Mouse (Mus musculus) liver, embryonic 18 days (tissue): ENCODE measurements around the gene Srsf11. TPM values are rescaled to one million over a fixed set of nuclear protein-coding genes. Genes with fewer than 3 reads are reported as not detected.

Source experiments
- polyA plus RNA-seq: library from polyadenylated mRNA; depleted of rRNA; stranded (reverse); fragments of >200 nt; gene quantifications from 2 replicates; pipeline ENCODE4 v1.2.3, GENCODE M21; 2012; rRNA removed

Gene Srsf11
- polyA plus RNA-seq, result 107 and 126 TPM in 2 replicates

GRCm38 (mm10) chr3:158036329-158036988 is at the start of gene Srsf11, which contains the start of gene Lrrc40:
Gene Srsf11, minus strand, starts transcription at chr3:158036639.
Gene Lrrc40, plus strand, starts transcription at chr3:158036662.

Other genes with a start within 250 kb of the Srsf11 start
- gene Cth, start 111.6 kb downstream of the Srsf11 start, polyA plus RNA-seq, result 121 and 131 TPM in 2 replicates
- 7.7 and 8.1 TPM in 2 replicates for gene Ankrd13c, start 89.4 kb downstream of the Srsf11 start, polyA plus RNA-seq
- gene Lrrc40, start within 50 bp of the Srsf11 start, polyA plus RNA-seq, result 7.7 and 8.4 TPM in 2 replicates